Mouse (Mus musculus) WW6 (cell line): ENCODE measurements around the gene Evpl.

Experiments used
- DNase-seq: peaks from one replicate; pipeline ENCODE4 v3.0.0-alpha.2; 2013; ENCODE audit warnings: low read depth, low spot score

Gene Evpl

GRCm38 (mm10) chr11:116255090-116255981, 17.5 kb upstream of the Evpl start:
- no peak for DNase-seq

GRCm38 (mm10) chr11:116254627-116255026, 16.8 kb upstream of the Evpl start:
- DNase-seq: no peak

GRCm38 (mm10) chr11:116253076-116253600, 15.3 kb upstream of the Evpl start:
- DNase-seq: no peak

GRCm38 (mm10) chr11:116250898-116251297, 13.0 kb upstream of the Evpl start:
- DNase-seq: no peak

GRCm38 (mm10) chr11:116247502-116248222, 9.8 kb upstream of the Evpl start:
- no peak for DNase-seq

- DNase-seq: no peak
These were observed 7.7 kb upstream of the Evpl start for GRCm38 (mm10) chr11:116245616-116246015.

GRCm38 (mm10) chr11:116244580-116244979, 6.7 kb upstream of the Evpl start:
- DNase-seq: no peak

GRCm38 (mm10) chr11:116241744-116242235, 3.9 kb upstream of the Evpl start:
- no peak for DNase-seq

GRCm38 (mm10) chr11:116239797-116240196, 1.9 kb upstream of the Evpl start:
- no peak for DNase-seq

GRCm38 (mm10) chr11:116234901-116235300, 3.0 kb downstream of the Evpl start:
- no peak for DNase-seq

GRCm38 (mm10) chr11:116232427-116232826, 5.5 kb downstream of the Evpl start:
- DNase-seq: no peak

- no peak for DNase-seq
These were observed 9.2 kb downstream of the Evpl start for GRCm38 (mm10) chr11:116228699-116229098.

- no peak for DNase-seq
These were observed 11.5 kb downstream of the Evpl start for GRCm38 (mm10) chr11:116226414-116226813.

- DNase-seq: no peak
These were observed 15.2 kb downstream of the Evpl start for GRCm38 (mm10) chr11:116222740-116223059.

- DNase-seq: no peak
These were observed 15.7 kb downstream of the Evpl start for GRCm38 (mm10) chr11:116221931-116222739.

GRCm38 (mm10) chr11:116219885-116220284, 18.0 kb downstream of the Evpl start:
- no peak for DNase-seq

- no peak for DNase-seq
These were observed 19.0 kb downstream of the Evpl start for GRCm38 (mm10) chr11:116218737-116219400.

GRCm38 (mm10) chr11:116218263-116218662, 19.6 kb downstream of the Evpl start:
- DNase-seq: no peak

GRCm38 (mm10) chr11:116216549-116216948, 21.3 kb downstream of the Evpl start:
- no peak for DNase-seq

GRCm38 (mm10) chr11:116215991-116216390, 21.9 kb downstream of the Evpl start:
- no peak for DNase-seq

- DNase-seq: no peak
These were observed 22.7 kb downstream of the Evpl start for GRCm38 (mm10) chr11:116215181-116215580.
